Mouse (Mus musculus) lung, adult 18-20 months (tissue): Measurements from ENCODE around the gene Pjvk.

Source experiments
- DNase-seq, 2 experiments: peaks; one replicate each; pipeline ENCODE4 v3.0.0; 2022; ENCODE audit warnings: mixed read lengths in 2 of 2

Gene Pjvk

DNA sequence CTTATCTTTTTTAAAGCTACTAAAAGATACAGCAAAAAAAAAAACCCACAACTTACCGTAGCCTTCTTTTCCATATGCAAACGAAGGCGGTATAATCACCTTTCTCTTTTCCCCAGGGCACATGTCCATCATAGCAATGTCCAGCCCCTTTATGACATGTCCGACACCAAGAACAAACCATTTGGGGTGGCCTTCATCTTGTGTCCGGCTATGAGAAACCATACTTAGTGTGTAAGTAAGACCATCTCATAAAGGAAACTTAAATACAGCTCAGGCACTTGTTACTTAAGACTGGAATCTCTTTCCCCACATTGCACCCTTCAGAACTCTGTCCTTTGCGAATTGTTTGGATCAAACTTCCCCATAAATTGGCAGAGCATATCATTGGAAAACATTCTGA, 23.4 kb downstream of the Pjvk start:
- DNase-seq, result no peak

DNA sequence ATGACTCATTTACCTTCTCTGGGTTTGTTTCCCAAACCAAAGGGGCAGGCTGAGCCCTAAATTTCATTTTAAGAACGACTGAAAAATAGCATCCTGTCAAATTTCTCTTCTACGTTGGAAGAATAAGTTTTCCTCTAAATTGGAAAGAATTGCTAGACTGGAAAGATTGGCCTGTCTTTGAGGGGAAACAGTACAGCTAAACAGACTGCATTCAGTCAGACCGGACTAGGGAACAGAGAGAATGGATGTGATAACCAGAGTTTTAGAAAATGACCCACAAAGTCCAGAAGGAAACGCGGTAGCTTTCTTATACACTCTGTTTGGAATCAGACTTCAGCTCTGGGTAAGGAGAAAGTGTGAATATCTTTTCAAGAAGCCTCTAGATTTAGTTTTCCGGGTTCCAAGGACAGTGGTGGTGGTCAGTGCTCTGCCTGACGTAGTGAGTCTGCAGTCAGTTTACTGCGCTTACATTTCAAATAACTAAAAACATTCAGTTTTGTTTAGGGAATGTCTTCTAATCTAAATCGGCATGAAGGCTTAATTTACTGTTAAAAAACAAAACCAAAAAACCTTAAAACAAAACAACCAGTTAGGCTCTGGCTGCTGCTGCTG, 24.0 kb downstream of the Pjvk start:
- no peak for DNase-seq

DNA sequence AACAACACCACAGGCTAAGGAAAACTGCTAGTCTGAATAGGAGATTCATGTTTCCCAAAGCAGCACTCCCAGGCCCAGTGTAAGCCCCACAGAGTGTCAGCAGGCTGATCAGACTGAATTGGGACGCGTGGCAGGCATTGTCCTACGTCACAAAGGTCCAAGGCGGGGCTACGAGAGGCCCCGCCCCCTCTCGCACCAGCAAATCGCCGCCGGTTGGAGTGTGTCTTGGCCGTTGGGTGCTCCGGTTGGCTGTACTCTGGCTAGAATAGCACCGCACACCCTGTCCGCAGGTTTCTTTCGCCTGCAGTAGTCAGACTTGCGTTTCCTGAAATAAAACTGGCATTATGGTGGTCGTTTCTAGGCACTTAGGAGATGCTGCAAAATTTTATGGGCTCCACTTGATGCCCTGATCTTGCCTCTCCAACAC, 24.7 kb downstream of the Pjvk start, which contains the start of gene Fkbp7:
Gene Fkbp7 (minus strand): TSS at position 151 of the 427 bp plus-strand sequence.
- DNase-seq, result peak; percentile 88 to 92

DNA sequence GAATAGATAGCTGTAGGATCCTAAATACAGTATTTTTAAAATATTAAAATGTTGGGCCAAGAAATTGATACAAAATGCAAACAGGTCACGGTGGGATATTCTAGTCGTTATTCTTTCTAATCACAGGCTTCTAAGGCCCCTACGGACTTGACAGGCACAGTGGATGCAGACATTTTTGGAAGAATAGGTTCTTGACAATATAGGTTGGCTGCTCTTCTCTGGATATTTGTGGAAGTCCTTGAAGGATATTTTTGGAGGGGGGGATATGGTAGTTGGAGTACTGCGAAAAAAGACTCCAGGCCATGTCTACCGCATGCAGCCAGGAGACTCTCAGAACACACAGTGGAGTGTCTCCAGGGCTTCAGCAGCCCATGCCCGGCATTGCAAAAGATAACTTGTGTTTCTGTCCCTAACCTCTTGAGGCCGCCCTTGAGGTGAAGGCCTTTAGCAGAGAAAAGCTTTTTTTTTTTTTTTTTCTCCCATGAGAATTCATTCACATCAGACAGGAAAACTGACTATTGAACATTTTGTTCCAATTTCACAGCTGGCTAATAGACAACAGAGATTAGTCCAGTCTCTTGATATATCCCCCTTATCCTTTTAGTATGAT, 25.3 kb downstream of the Pjvk start:
- DNase-seq, result peak; percentile 64 to 74

GRCm38 (mm10) chr2:76674725-76675427, 26.6 kb downstream of the Pjvk start, which contains the start of gene Plekha3:
TSS of gene Plekha3 (plus strand) at chr2:76675281.
- DNase-seq, result peak; percentile 85 to 89

DNA sequence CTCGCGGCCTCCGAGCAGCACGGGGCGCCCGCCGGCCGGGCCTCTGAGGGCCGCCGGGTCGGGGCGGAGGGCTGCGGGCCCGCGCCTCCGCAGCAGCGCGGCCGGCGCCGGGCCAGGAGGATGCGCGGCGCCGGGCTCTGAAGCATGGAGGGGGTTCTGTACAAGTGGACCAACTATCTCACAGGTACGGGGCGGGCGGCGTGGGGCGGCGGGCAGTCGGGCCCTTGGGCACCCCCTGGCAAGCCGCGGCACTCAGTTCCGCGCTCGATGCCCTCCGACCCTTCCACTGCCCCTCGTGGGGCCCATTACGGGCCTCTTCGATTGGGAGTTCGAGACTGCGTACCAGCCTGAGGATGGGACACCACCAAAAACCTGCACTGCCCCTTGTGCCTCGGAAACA, 27.2 kb downstream of the Pjvk start:
- DNase-seq, result no peak

- no peak for DNase-seq
Measured at GRCm38 (mm10) chr2:76675949-76676348, 27.7 kb downstream of the Pjvk start.

DNA sequence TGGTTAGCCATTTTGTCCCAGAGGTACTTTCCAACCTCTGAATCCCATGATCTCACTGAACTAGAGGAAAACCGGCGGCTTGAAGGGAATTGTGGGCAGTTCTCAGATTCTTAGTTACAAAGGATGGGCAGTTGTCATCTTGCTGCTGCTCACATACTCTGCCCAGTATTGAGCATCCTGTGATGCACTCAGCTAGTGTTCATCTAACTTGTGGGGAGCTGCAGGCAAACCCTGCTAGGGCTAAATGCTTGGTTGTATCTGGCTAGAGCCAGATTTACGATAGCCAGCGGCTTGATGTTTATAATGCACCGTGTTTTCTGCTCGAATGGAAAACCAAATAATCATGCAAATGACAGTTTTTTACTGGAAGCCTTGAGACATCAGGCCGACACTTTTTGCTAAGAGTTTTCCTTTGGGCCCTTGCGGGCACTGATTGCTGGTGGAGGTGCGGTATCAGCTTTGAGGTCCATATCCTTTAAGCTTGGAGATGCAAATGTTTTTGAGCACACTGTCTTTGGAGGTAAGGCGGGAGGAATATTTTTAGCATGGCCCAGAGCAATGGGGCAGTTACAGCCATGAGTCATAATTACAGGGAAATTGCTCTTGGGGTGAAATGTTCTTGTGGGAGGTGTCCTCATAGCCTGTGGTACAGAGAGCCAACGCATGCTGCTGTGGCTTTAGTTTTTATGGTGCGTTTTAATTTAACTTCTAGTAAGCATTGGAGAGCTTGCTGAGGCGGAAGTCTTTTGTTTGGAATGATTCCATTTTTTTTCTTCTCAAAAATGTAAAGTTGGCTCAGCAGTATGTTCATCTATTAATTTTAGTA, 28.3 kb downstream of the Pjvk start:
- no peak for DNase-seq

- DNase-seq, result no peak
Measured at GRCm38 (mm10) chr2:76682301-76682700, 34.0 kb downstream of the Pjvk start.

GRCm38 (mm10) chr2:76686986-76687385, 38.7 kb downstream of the Pjvk start:
- DNase-seq, result no peak

GRCm38 (mm10) chr2:76687608-76688007, 39.3 kb downstream of the Pjvk start:
- no peak for DNase-seq

- no peak for DNase-seq
Measured at GRCm38 (mm10) chr2:76688162-76688561, 39.9 kb downstream of the Pjvk start.

- DNase-seq, result peak; percentile 76 to 83
Measured at GRCm38 (mm10) chr2:76690436-76691204, 42.3 kb downstream of the Pjvk start.

DNA sequence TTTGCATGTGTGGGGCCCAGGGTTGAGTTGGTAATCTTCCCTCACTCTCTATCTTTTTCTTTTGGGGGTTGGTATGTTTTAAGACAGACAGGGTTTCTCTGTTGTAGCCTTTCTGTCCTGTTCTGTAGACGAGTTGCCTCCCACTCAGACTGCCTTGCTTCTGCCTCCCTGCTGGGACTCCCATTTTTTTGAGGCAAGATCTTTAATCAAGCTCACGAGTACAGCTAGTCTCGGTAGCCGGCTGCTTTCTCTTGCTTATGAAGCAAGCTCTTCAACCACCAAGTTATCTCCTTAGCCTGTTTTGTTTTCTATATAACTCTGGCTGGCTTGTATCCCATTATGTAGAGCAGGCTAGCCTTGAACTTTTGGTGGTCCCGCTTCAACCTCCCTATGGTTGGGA, 45.5 kb downstream of the Pjvk start:
- DNase-seq, result no peak

GRCm38 (mm10) chr2:76695290-76695689, 47.0 kb downstream of the Pjvk start:
- peak in 1 of 2 experiments; percentile 29 for DNase-seq

DNA sequence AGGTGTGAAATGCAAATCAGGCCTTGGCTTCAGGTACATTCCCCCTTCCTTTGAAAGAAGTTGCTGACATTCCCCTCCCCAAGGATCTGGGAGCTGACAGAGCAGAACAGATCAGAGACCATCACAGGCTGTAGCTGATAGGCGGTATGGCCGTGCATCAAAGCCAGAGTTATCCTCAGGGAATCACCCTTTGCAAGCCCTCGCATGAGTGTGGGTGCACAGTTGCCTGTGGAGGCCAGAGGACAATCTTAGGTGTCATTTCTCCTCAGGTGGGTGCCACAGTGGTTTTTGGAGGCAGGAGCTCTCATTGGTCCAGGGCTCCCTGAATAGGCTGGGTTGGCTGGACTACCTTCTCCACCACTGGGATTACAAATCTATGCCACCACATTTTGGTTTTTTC, 53.9 kb downstream of the Pjvk start:
- no peak for DNase-seq

DNA sequence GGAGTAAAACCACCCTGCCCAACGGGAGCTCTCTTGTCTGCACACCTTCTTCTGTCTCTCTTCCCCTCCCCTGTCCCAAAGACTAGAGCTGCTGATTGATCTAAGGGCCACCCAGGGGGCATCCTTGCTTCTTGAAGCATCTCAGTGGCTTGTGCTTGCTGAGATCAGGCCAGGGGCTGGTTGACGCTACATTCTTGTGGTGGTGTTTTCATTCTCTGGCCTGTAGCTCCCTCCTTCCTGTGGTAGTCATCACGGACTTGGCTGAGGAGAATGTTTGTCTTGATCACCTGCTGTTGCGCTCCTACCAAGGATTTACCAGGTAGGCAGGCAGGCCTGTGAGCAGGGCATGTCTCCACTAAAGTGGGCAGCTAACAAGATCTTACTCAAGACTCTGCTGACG, 54.5 kb downstream of the Pjvk start:
- DNase-seq, result no peak

GRCm38 (mm10) chr2:76705655-76706054, 57.4 kb downstream of the Pjvk start:
- no peak for DNase-seq
